10 mouse cellular contexts compared by ENCODE assay signal in genomic region chr9:57637272-57637671, GRCm38 (mm10). TPM values are rescaled to one million over a fixed set of nuclear protein-coding genes. Genes with fewer than 3 reads are reported as not detected.
A peak's percentile ranks its signal among the peaks of the same experiment; 100 is the strongest.
DNase-seq lines count a peak whose midpoint lies in the region; ATAC-seq and TF ChIP-seq lines count a peak whose summit lies in the region.
"Had no signal": no experiment of that assay in that cellular context is flagged by ENCODE, and none has a peak within 500 bp of the region (broad histone marks: within the 10 kb centered on the region; RNA-seq: fewer than 3 reads in every experiment).

No protein-coding gene starts in this region.

- ATAC-seq in forebrain, embryonic 12.5 days (ENCODE audit: low FRiP score), result no peak
- ATAC-seq in forebrain, embryonic 11.5 days (replicated peaks; ENCODE audit: low FRiP score), result no peak
- peak; percentile 5; the same call in 1 of the 2 replicates for ATAC-seq in lung, embryonic 15.5 days (ENCODE audit: borderline replicate concordance, extremely low read depth, low FRiP score, low TSS enrichment)
- ATAC-seq in hindbrain, embryonic 14.5 days (ENCODE audit: low FRiP score), result no peak
- ATAC-seq: inflammation-experienced regulatory T-cells, adult 6 months had no signal

- H3K4me1 ChIP-seq in forebrain, embryonic 12.5 days, result peaks cover 65% of the 10 kb centered on the region
- peaks cover 12% of the 10 kb centered on the region; the same call in 1 of the 2 replicates for H3K4me1 ChIP-seq in forebrain, embryonic 11.5 days (replicated peaks; ENCODE audit: control insufficient read depth, insufficient read depth, low read length)
- peaks cover 52% of the 10 kb centered on the region for H3K4me1 ChIP-seq in lung, embryonic 15.5 days
- peaks cover 54% of the 10 kb centered on the region for H3K4me1 ChIP-seq in lung, adult 2 months (ENCODE audit: control insufficient read depth, insufficient read depth, low read length)
- peaks cover 50% of the 10 kb centered on the region for H3K4me1 ChIP-seq in hindbrain, embryonic 14.5 days (replicated peaks; ENCODE audit: control insufficient read depth, insufficient read depth, low read length)

- peak overlapping the region; percentile 22; the same call in 1 of the 2 replicates for H3K27ac ChIP-seq in forebrain, embryonic 12.5 days
- H3K27ac ChIP-seq in forebrain, embryonic 11.5 days (ENCODE audit: low read depth, low read length), result no peak overlapping the region
- peak overlapping the region; percentile 88 for H3K27ac ChIP-seq in lung, embryonic 15.5 days
- H3K27ac ChIP-seq in hindbrain, embryonic 14.5 days, result peak overlapping the region; percentile 1; the same call in 1 of the 2 replicates

- no peaks in the 10 kb centered on the region for H3K9me3 ChIP-seq in forebrain, embryonic 12.5 days
- no peaks in the 10 kb centered on the region for H3K9me3 ChIP-seq in forebrain, embryonic 11.5 days (ENCODE audit: control insufficient read depth, low read length)
- H3K9me3 ChIP-seq in lung, embryonic 15.5 days, result no peaks in the 10 kb centered on the region
- H3K9me3 ChIP-seq in hindbrain, embryonic 14.5 days (ENCODE audit: control insufficient read depth, low read length), result no peaks in the 10 kb centered on the region

- peaks cover 90% of the 10 kb centered on the region for H3K79me2 ChIP-seq in myocyte (ENCODE audit: control insufficient read depth, insufficient read depth)

- H3K9ac ChIP-seq in forebrain, embryonic 12.5 days, result no peak overlapping the region
- no peak overlapping the region for H3K9ac ChIP-seq in forebrain, embryonic 11.5 days (ENCODE audit: low read length)
- H3K9ac ChIP-seq in lung, embryonic 15.5 days, result no peak overlapping the region
- no peak overlapping the region for H3K9ac ChIP-seq in hindbrain, embryonic 14.5 days

- H3K4me2 ChIP-seq in forebrain, embryonic 12.5 days, result no peak overlapping the region
- H3K4me2 ChIP-seq in forebrain, embryonic 11.5 days (ENCODE audit: low read depth, low read length, severe bottlenecking), result no peak overlapping the region
- peak overlapping the region; percentile 45 for H3K4me2 ChIP-seq in lung, embryonic 15.5 days
- H3K4me2 ChIP-seq in hindbrain, embryonic 14.5 days (replicated peaks), result no peak overlapping the region
- peak overlapping the region; percentile 91 for H3K4me2 ChIP-seq in myocyte (ENCODE audit: low read depth)

- TF ChIP-seq CTCF in lung, adult 2 months (IDR thresholded peaks at IDR 0.05; ENCODE audit: insufficient read depth, low read length), result no peak

- H3K4me3 ChIP-seq in forebrain, embryonic 12.5 days (replicated peaks), result no peak overlapping the region
- H3K4me3 ChIP-seq in forebrain, embryonic 11.5 days (ENCODE audit: low read depth, low read length), result no peak overlapping the region
- no peak overlapping the region for H3K4me3 ChIP-seq in lung, embryonic 15.5 days
- H3K4me3 ChIP-seq in lung, adult 2 months (replicated peaks; ENCODE audit: extremely low read depth, low read depth, low read length), result no peak overlapping the region
- H3K4me3 ChIP-seq in hindbrain, embryonic 14.5 days (replicated peaks; ENCODE audit: low read length), result no peak overlapping the region
- H3K4me3 ChIP-seq in myocyte, result no peak overlapping the region

- peaks cover 7% of the 10 kb centered on the region; the same call in 1 of the 2 replicates for H3K36me3 ChIP-seq in forebrain, embryonic 12.5 days (replicated peaks)
- H3K36me3 ChIP-seq in forebrain, embryonic 11.5 days (ENCODE audit: control insufficient read depth, insufficient read depth, low read length), result no peaks in the 10 kb centered on the region
- H3K36me3 ChIP-seq in lung, embryonic 15.5 days, result no peaks in the 10 kb centered on the region
- peaks cover 13% of the 10 kb centered on the region for H3K36me3 ChIP-seq in hindbrain, embryonic 14.5 days (replicated peaks; ENCODE audit: control insufficient read depth, insufficient read depth)
- no peaks in the 10 kb centered on the region for H3K36me3 ChIP-seq in myocyte (ENCODE audit: control insufficient read depth, insufficient read depth)

- H3K27me3 ChIP-seq in forebrain, embryonic 12.5 days, result no peaks in the 10 kb centered on the region
- H3K27me3 ChIP-seq in forebrain, embryonic 11.5 days (ENCODE audit: control insufficient read depth, insufficient read depth, low read length), result no peaks in the 10 kb centered on the region
- H3K27me3 ChIP-seq in lung, embryonic 15.5 days, result no peaks in the 10 kb centered on the region
- no peaks in the 10 kb centered on the region for H3K27me3 ChIP-seq in hindbrain, embryonic 14.5 days (ENCODE audit: control insufficient read depth, insufficient read depth, low read length)
- H3K27me3 ChIP-seq in myocyte (ENCODE audit: control insufficient read depth, insufficient read depth, insufficient read length), result no peaks in the 10 kb centered on the region

- TF ChIP-seq POLR2A in lung, adult 2 months (IDR thresholded peaks at IDR 0.05; ENCODE audit: borderline replicate concordance, extremely low read depth, low read depth, low read length), result no peak
- TF ChIP-seq POLR2A in myocyte (IDR thresholded peaks at IDR 0.05; ENCODE audit: insufficient read length, low read depth), result no peak

- H3ac ChIP-seq in myocyte (ENCODE audit: control insufficient read depth, insufficient read length), result no peak overlapping the region

- DNase-seq in forebrain, embryonic 11.5 days (ENCODE audit: low spot score), result no peak
- DNase-seq in lung, adult 2 months, result no peak
- no peak for DNase-seq in hindbrain, embryonic 14.5 days (ENCODE audit: low spot score)
- no peak for DNase-seq in urinary bladder, postnatal 25 days (ENCODE audit: low spot score)
- DNase-seq in left cerebral cortex, adult 11 months (ENCODE audit: low spot score), result no peak
- DNase-seq: midbrain, embryonic 14.5 days had no signal

- WGBS in forebrain, embryonic 12.5 days, result 76% methylated on average over 3 of the region's 3 CpGs
- 62% methylated on average over 3 of the region's 3 CpGs for WGBS in forebrain, embryonic 11.5 days
- 45% methylated on average over 3 of the region's 3 CpGs for WGBS in lung, embryonic 15.5 days
- WGBS in lung, adult 2 months, result 16% methylated on average over 3 of the region's 3 CpGs
- WGBS in hindbrain, embryonic 14.5 days, result 80% methylated on average over 3 of the region's 3 CpGs

TF ChIP-seq in myocyte, 11 proteins besides CTCF, POLR2A, EP300 and RAD21 (continues in another document):
- TF ChIP-seq E2F4 (IDR thresholded peaks at IDR 0.05; ENCODE audit: insufficient read depth), result no peak
- no peak for TF ChIP-seq TCF12 (IDR thresholded peaks at IDR 0.05; ENCODE audit: insufficient read depth, poor library complexity, severe bottlenecking)
- no peak for TF ChIP-seq SRF (IDR thresholded peaks at IDR 0.05; ENCODE audit: control insufficient read depth, insufficient read length, low read depth)
- no peak for TF ChIP-seq REST (IDR thresholded peaks at IDR 0.05; ENCODE audit: insufficient read depth, insufficient read length)
- no peak for TF ChIP-seq POLR2AphosphoS2 (IDR thresholded peaks at IDR 0.05; ENCODE audit: insufficient read length, low read depth)
- TF ChIP-seq CEBPB (IDR thresholded peaks at IDR 0.05; ENCODE audit: insufficient read depth, poor library complexity, severe bottlenecking), result no peak
- TF ChIP-seq MAX (IDR thresholded peaks at IDR 0.05; ENCODE audit: low read depth), result no peak
- TF ChIP-seq MYOG (IDR thresholded peaks at IDR 0.05; ENCODE audit: control insufficient read depth in 1 of 3, insufficient read depth in 1 of 3, insufficient read length in 2 of 3, low read depth in 2 of 3), result no peak

RNA-seq across cellular contexts. Expression of gene Csk, which starts 16.2 kb away (rescaled TPM):
- polyA plus RNA-seq in forebrain, embryonic 12.5 days (2016; fragmentation: Nextera tagmentation; extraction: Ambion mirVana), result 28.6 and 29.8 TPM in 2 replicates
- 32.9 and 39.5 TPM in 2 replicates for polyA plus RNA-seq in forebrain, embryonic 11.5 days (2014; fragmentation: Nextera tagmentation; extraction: Ambion mirVana)
- 22.7 and 25.9 TPM in 2 replicates for polyA plus RNA-seq in lung, embryonic 15.5 days (2015; fragmentation: Nextera tagmentation; extraction: Ambion mirVana)
- 68.7 and 79.3 TPM in 2 replicates for polyA plus RNA-seq in lung, adult 2 months (2012; rRNA removed)
- 41.0 and 43.1 TPM in 2 replicates for polyA plus RNA-seq in hindbrain, embryonic 14.5 days (2014; fragmentation: Nextera tagmentation; extraction: Ambion mirVana)
- polyA plus RNA-seq in myocyte (2012; fragmentation: generic; extraction: Trizol), result 76.7 TPM

RNA-seq across cellular contexts. Expression of gene Lman1l, which starts 16.7 kb away (rescaled TPM):
- not detected in 2 replicates for polyA plus RNA-seq in forebrain, embryonic 12.5 days (2016; fragmentation: Nextera tagmentation; extraction: Ambion mirVana)
- polyA plus RNA-seq in forebrain, embryonic 11.5 days (2014; fragmentation: Nextera tagmentation; extraction: Ambion mirVana), result not detected in 2 replicates
- not detected in 2 replicates for polyA plus RNA-seq in lung, embryonic 15.5 days (2015; fragmentation: Nextera tagmentation; extraction: Ambion mirVana)
- polyA plus RNA-seq in lung, adult 2 months (2012; rRNA removed), result 0.06 and 0.08 TPM in 2 replicates
- not detected in 2 replicates for polyA plus RNA-seq in hindbrain, embryonic 14.5 days (2014; fragmentation: Nextera tagmentation; extraction: Ambion mirVana)
- polyA plus RNA-seq in myocyte (2012; fragmentation: generic; extraction: Trizol), result 1.00 TPM
- polyA plus RNA-seq: midbrain, embryonic 14.5 days had no signal

RNA-seq across cellular contexts. Expression of gene Cplx3, which starts 31.2 kb away (rescaled TPM):
- polyA plus RNA-seq in forebrain, embryonic 12.5 days (2016; fragmentation: Nextera tagmentation; extraction: Ambion mirVana), result 0.65 TPM in 1 of 2 replicates, not detected in the other
- polyA plus RNA-seq in forebrain, embryonic 11.5 days (2014; fragmentation: Nextera tagmentation; extraction: Ambion mirVana), result 0.15 TPM in 1 of 2 replicates, not detected in the other
- not detected in 2 replicates for polyA plus RNA-seq in lung, embryonic 15.5 days (2015; fragmentation: Nextera tagmentation; extraction: Ambion mirVana)
- not detected in 2 replicates for polyA plus RNA-seq in lung, adult 2 months (2012; rRNA removed)
- polyA plus RNA-seq in hindbrain, embryonic 14.5 days (2014; fragmentation: Nextera tagmentation; extraction: Ambion mirVana), result 0.51 TPM in 1 of 2 replicates, not detected in the other
- polyA plus RNA-seq in myocyte (2012; fragmentation: generic; extraction: Trizol), result 0.23 TPM
- polyA plus RNA-seq: inflammation-experienced regulatory T-cells, adult 6 months had no signal

RNA-seq across cellular contexts. Expression of gene Cyp1a2, which starts 46.2 kb away (rescaled TPM):
- not detected in 2 replicates for polyA plus RNA-seq in forebrain, embryonic 12.5 days (2016; fragmentation: Nextera tagmentation; extraction: Ambion mirVana)
- not detected in 2 replicates for polyA plus RNA-seq in forebrain, embryonic 11.5 days (2014; fragmentation: Nextera tagmentation; extraction: Ambion mirVana)
- not detected in 2 replicates for polyA plus RNA-seq in lung, embryonic 15.5 days (2015; fragmentation: Nextera tagmentation; extraction: Ambion mirVana)
- 0.23 and 0.44 TPM in 2 replicates for polyA plus RNA-seq in lung, adult 2 months (2012; rRNA removed)
- not detected in 2 replicates for polyA plus RNA-seq in hindbrain, embryonic 14.5 days (2014; fragmentation: Nextera tagmentation; extraction: Ambion mirVana)
- not detected for polyA plus RNA-seq in myocyte (2012; fragmentation: generic; extraction: Trizol)
- polyA plus RNA-seq: inflammation-experienced regulatory T-cells, adult 6 months; midbrain, embryonic 14.5 days had no signal

RNA-seq across cellular contexts. Expression of gene Ulk3, which starts 48.0 kb away (rescaled TPM):
- 19.9 and 24.1 TPM in 2 replicates for polyA plus RNA-seq in forebrain, embryonic 12.5 days (2016; fragmentation: Nextera tagmentation; extraction: Ambion mirVana)
- 12.6 and 15.1 TPM in 2 replicates for polyA plus RNA-seq in forebrain, embryonic 11.5 days (2014; fragmentation: Nextera tagmentation; extraction: Ambion mirVana)
- polyA plus RNA-seq in lung, embryonic 15.5 days (2015; fragmentation: Nextera tagmentation; extraction: Ambion mirVana), result 11.6 and 16.0 TPM in 2 replicates
- 23.2 and 34.2 TPM in 2 replicates for polyA plus RNA-seq in lung, adult 2 months (2012; rRNA removed)
- polyA plus RNA-seq in hindbrain, embryonic 14.5 days (2014; fragmentation: Nextera tagmentation; extraction: Ambion mirVana), result 18.7 and 19.4 TPM in 2 replicates
- polyA plus RNA-seq in myocyte (2012; fragmentation: generic; extraction: Trizol), result 12.2 TPM

Comparison
In these comparisons a context has a peak if more than half of its experiments do, and no peak if none do; other contexts are left out.
1. H3K4me2 ChIP-seq: peak in lung, embryonic 15.5 days (single experiment) and myocyte (single experiment); none in forebrain, embryonic 12.5 days (single experiment), forebrain, embryonic 11.5 days (single experiment) and hindbrain, embryonic 14.5 days (single experiment).